Mouse (Mus musculus) C2C12 (cell line): Measurements from ENCODE around the gene Hyou1.

Source experiments
- CTCF ChIP-seq: IDR thresholded peaks from one replicate; pipeline ENCODE4 v1.5.1; 2011; ENCODE audit not compliant: control insufficient read depth, insufficient read depth, insufficient read length
- FOSL1 ChIP-seq: IDR thresholded peaks from one replicate; pipeline ENCODE4 v1.8.0; 2011; ENCODE audit warnings: mild to moderate bottlenecking, low read length; ENCODE audit not compliant: poor library complexity, insufficient read depth, severe bottlenecking
- MAX ChIP-seq: IDR thresholded peaks from one replicate; pipeline ENCODE4 v1.6.1; 2011; ENCODE audit warnings: mild to moderate bottlenecking, control low read depth

DNA sequence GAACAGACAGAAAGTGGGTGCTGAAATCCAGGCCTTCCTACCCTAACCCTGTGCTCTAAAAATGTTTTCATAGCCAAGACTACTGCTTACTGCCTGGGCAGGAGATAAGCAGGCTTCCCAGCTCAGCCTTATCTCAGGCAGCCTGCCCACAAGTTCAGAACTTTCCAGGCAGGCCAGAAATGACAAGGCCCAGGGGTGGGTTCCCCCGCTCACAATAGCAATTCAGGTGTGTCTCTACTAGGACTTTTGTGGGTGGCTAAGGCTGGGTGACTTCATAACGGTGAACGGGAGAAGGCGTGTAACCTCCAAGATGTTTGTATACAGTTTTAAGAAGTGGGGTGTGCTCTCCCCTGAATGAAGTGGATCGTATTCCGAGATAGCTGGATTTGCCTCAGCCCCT is 36.0 kb upstream of the Hyou1 start:
- TF ChIP-seq MAX: no peak
- TF ChIP-seq CTCF: no peak
- TF ChIP-seq FOSL1: no peak
